Mouse (Mus musculus): ENCODE measurements around the gene Tnnt2. TPM values are rescaled to one million over a fixed set of nuclear protein-coding genes. Genes with fewer than 3 reads are reported as not detected.

Gene Tnnt2
- total and polyA plus RNA-seq, 2 experiments, result 0.06 to 0.46 TPM

DNA sequence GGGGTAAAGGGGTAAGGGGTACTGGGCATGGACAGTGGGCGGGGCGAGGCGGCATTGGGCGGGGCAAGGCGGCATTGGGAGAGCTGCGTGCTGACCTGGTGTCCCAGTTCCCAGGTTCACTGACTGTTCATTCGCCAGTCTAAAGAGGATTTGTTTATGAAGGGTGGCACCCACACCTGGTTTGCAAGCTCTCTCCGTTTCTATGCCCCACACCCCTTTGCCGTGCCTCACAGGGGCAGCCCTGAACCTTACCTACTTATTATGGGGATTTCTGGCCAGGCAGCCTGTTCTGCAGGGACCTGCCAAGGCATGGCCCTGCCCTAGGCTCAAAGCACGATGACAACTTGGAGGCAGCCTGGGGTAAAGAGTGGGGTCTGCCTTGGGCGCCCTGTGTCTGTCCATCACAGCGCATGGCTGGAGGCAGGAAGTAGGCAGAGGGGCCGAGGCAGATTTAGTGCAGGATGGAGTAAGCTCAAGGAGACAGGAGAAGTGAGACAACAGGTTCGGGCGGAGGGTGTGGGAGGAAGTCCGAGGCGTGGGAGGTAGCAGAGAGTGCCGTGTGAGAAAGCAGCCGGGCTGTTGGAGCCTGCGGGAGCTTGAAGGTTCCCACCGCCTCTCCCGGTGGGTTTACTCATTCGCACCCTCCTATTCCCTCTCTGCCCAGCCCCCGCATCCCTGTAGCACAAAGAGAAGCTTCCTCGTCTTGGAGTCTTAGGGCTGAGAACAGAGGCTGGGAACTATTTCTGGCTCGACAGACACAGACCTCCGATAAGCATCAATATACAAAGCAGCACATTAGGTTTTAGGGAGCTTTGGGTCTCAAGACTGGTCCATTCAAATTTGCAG, 42.6 kb upstream of the Tnnt2 start:
- 16% methylated on average over 27 of the region's 27 CpGs for WGBS
- H3K9ac ChIP-seq (ENCODE audit: low read depth, low read length), result no peak overlapping the region

DNA sequence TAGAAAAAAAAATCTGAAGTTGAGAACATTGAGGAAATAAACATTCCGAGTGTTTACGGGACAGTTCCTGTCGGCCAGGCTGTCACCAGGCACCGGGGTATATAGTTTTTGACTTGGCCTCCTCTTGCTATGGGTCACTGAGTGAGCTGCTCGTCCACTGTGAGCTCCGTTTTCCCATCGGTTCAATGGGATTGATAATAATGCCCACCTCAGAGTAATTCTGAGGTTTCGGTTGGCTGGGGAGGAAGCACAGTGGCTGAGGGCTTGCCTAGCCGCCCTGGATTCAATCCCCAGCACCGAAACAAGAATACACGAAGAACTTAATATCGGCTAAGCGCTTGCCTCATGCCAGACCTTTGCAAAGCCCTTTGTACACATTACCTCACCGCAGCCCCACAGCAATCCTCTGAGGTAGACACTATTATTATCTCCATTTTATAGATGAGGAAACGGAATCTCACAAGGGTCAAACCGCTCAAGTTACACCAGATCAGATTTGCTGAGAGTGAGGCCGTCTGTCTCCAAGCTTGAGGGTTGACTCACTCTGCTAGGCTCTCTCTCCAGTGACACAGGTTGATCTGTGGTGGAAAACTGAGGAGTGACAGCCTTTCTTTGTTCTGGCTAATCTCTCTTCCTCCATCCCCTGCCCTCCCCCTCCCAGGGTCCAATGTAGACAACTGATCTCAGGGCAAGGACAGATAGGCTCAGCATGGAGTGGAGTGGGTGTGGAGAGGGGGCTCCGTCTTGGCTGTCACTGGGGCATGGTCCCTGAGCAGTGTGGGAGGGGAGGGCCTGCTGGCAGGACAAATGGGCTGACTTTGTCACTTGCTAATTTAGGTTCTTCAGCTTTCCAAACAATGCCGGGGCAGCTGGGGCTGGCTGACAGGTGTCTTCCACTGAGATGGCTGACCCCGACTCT, 41.7 kb upstream of the Tnnt2 start:
- Histone ChIP-seq H3K27ac (replicated peaks; ENCODE audit: insufficient read depth, low read depth, low read length) (no peak overlapping the region), H3K36me3 (ENCODE audit: control insufficient read depth, insufficient read depth, low read length) (no peaks in the 10 kb centered on the region), H3K79me2 (ENCODE audit: control insufficient read depth, insufficient read depth, low read length) (no peaks in the 10 kb centered on the region), H3K9ac (ENCODE audit: low read depth, low read length) (no peak overlapping the region), H3K27me3 (ENCODE audit: control insufficient read depth, insufficient read depth, low read length) (0 out of 2 replicates have a peak, but pooled peaks cover 3% of the 10 kb centered on the region), H3K4me1 (ENCODE audit: control insufficient read depth, insufficient read depth, low read length) (no peaks in the 10 kb centered on the region), H3K4me3 (ENCODE audit: insufficient read depth, low read depth, low read length) (no peak overlapping the region)
- DNase-seq (ENCODE audit: extremely low read depth, low read depth, low spot score), result no peak
- no peak for TF ChIP-seq POLR2A (IDR thresholded peaks at IDR 0.05; ENCODE audit: extremely low read depth, insufficient read depth, low read length)
- TF ChIP-seq CTCF (IDR thresholded peaks at IDR 0.05; ENCODE audit: low read depth, low read length), result no peak
- 31% methylated on average over 20 of the region's 20 CpGs for WGBS

More for the DNA sequence above, 42.6 kb upstream of the Tnnt2 start:
- no peak overlapping the region for H3K27ac ChIP-seq (replicated peaks; ENCODE audit: insufficient read depth, low read depth, low read length)
- TF ChIP-seq POLR2A (IDR thresholded peaks at IDR 0.05; ENCODE audit: extremely low read depth, insufficient read depth, low read length) (no peak), CTCF (IDR thresholded peaks at IDR 0.05; ENCODE audit: low read depth, low read length) (no peak)
- H3K36me3 ChIP-seq (ENCODE audit: control insufficient read depth, insufficient read depth, low read length), result no peaks in the 10 kb centered on the region
- H3K27me3 ChIP-seq (ENCODE audit: control insufficient read depth, insufficient read depth, low read length), result 0 out of 2 replicates have a peak, but pooled peaks cover 3% of the 10 kb centered on the region
- no peak for DNase-seq (ENCODE audit: extremely low read depth, low read depth, low spot score)
- H3K4me3 ChIP-seq (ENCODE audit: insufficient read depth, low read depth, low read length), result no peak overlapping the region
- H3K4me1 ChIP-seq (ENCODE audit: control insufficient read depth, insufficient read depth, low read length), result no peaks in the 10 kb centered on the region
- no peaks in the 10 kb centered on the region for H3K79me2 ChIP-seq (ENCODE audit: control insufficient read depth, insufficient read depth, low read length)

DNA sequence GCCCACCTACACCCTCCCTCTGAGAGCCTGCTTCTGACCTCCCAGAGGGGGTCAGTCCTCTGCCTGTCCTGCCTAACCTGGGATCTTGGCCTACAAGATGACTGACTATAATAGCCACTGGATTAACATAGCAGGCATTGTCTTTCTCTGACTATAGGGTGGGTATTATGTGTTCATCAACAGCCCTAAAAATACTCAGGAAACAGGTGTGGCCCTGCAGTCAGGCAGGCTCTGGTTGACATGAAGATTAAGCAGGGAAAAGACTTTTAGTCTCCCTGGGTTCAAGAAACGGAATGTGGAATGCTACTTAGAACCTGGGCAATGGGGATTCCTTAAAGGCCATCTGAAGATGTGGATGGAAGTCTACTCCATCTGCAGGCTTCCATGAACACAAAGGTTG, 37.7 kb upstream of the Tnnt2 start:
- Histone ChIP-seq H3K4me3 (ENCODE audit: insufficient read depth, low read depth, low read length) (no peak overlapping the region), H3K79me2 (ENCODE audit: control insufficient read depth, insufficient read depth, low read length) (no peaks in the 10 kb centered on the region), H3K9ac (ENCODE audit: low read depth, low read length) (no peak overlapping the region), H3K27ac (replicated peaks; ENCODE audit: insufficient read depth, low read depth, low read length) (no peak overlapping the region), H3K27me3 (ENCODE audit: control insufficient read depth, insufficient read depth, low read length) (0 out of 2 replicates have a peak, but pooled peaks cover 3% of the 10 kb centered on the region), H3K36me3 (ENCODE audit: control insufficient read depth, insufficient read depth, low read length) (no peaks in the 10 kb centered on the region), H3K4me1 (ENCODE audit: control insufficient read depth, insufficient read depth, low read length) (no peaks in the 10 kb centered on the region)
- WGBS, result 84% methylated on average over 1 of the region's 1 CpGs
- no peak for TF ChIP-seq POLR2A (IDR thresholded peaks at IDR 0.05; ENCODE audit: extremely low read depth, insufficient read depth, low read length)
- DNase-seq (ENCODE audit: extremely low read depth, low read depth, low spot score), result no peak

DNA sequence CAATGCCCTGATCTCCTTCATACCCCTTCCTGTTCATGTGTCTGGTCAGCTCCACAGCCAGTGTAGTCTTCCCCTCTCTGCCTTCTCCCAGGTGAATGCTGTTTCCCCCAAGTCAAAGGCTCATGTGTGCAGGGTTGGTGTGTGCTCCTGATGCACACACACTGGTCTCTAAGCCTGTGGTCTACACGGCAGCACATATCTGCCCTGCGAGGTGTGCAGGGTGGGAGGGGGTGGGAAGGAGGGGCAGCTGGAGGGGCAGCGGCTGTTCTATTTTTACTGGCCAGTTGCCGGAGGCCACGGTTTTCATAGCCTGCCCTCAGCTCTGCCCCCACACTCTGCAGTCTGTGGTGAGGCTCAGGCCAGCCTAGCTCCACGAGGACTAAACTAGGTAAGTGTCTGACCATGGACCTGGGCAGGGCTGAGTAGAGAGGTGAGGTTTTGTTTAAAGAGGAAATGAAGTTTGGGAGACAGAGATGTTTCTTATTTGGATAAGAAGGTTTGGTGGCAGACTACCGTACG, 37.0 kb upstream of the Tnnt2 start:
- WGBS, result 72% methylated on average over 8 of the region's 8 CpGs
- Histone ChIP-seq H3K79me2 (ENCODE audit: control insufficient read depth, insufficient read depth, low read length) (no peaks in the 10 kb centered on the region), H3K27ac (replicated peaks; ENCODE audit: insufficient read depth, low read depth, low read length) (no peak overlapping the region), H3K27me3 (ENCODE audit: control insufficient read depth, insufficient read depth, low read length) (no peaks in the 10 kb centered on the region), H3K4me3 (ENCODE audit: insufficient read depth, low read depth, low read length) (no peak overlapping the region), H3K4me1 (ENCODE audit: control insufficient read depth, insufficient read depth, low read length) (no peaks in the 10 kb centered on the region), H3K9ac (ENCODE audit: low read depth, low read length) (no peak overlapping the region), H3K36me3 (ENCODE audit: control insufficient read depth, insufficient read depth, low read length) (no peaks in the 10 kb centered on the region)
- TF ChIP-seq CTCF (IDR thresholded peaks at IDR 0.05; ENCODE audit: low read depth, low read length), result no peak
- TF ChIP-seq POLR2A (IDR thresholded peaks at IDR 0.05; ENCODE audit: extremely low read depth, insufficient read depth, low read length), result no peak
- DNase-seq (ENCODE audit: extremely low read depth, low read depth, low spot score), result no peak

DNA sequence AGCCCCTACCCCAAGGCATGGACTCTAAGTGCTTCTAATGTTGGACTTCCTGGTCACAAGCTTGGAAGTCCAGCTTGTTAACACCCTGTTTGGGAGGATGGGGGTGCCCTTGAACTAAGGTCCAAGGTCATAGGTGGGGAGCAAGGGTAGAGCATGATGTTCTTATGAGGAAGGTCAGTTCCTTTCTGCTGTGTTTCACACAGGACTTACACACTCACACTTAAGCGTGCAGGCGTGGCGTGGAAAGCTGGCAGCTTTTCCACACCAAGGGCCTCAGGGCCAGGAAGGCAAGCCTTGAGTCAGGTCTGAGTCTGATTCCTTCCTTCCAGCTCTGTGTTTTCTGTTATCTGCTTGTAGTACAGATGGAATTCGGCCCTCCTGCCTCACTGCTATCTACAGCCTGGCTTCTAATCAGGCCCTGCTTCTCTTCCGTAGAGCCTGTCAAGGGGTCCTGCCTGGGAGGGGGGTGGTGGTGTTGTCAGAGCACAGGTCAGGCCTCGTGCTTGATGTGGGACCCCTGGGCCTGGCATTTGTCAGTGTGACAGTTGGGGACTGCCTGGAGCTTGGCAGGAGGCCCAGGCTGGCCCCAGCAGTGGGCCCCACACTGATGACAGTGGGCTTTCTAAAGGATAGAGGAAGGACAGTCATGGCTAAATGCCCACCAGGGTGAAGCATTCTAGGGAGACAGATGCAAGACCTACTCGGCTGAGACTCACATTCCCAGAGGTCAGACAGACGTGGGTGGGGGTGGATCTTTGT, 35.8 kb upstream of the Tnnt2 start:
- Histone ChIP-seq H3K27me3 (ENCODE audit: control insufficient read depth, insufficient read depth, low read length) (no peaks in the 10 kb centered on the region), H3K4me1 (ENCODE audit: control insufficient read depth, insufficient read depth, low read length) (no peaks in the 10 kb centered on the region), H3K4me3 (ENCODE audit: insufficient read depth, low read depth, low read length) (no peak overlapping the region), H3K79me2 (ENCODE audit: control insufficient read depth, insufficient read depth, low read length) (no peaks in the 10 kb centered on the region), H3K27ac (replicated peaks; ENCODE audit: insufficient read depth, low read depth, low read length) (no peak overlapping the region), H3K9ac (ENCODE audit: low read depth, low read length) (no peak overlapping the region), H3K36me3 (ENCODE audit: control insufficient read depth, insufficient read depth, low read length) (no peaks in the 10 kb centered on the region)
- DNase-seq (ENCODE audit: extremely low read depth, low read depth, low spot score), result no peak
- WGBS, result 68% methylated on average over 8 of the region's 8 CpGs
- TF ChIP-seq CTCF (IDR thresholded peaks at IDR 0.05; ENCODE audit: low read depth, low read length) (no peak), POLR2A (IDR thresholded peaks at IDR 0.05; ENCODE audit: extremely low read depth, insufficient read depth, low read length) (no peak)
